ENCODE assay signal across 9 mouse cellular contexts in the genomic region with DNA sequence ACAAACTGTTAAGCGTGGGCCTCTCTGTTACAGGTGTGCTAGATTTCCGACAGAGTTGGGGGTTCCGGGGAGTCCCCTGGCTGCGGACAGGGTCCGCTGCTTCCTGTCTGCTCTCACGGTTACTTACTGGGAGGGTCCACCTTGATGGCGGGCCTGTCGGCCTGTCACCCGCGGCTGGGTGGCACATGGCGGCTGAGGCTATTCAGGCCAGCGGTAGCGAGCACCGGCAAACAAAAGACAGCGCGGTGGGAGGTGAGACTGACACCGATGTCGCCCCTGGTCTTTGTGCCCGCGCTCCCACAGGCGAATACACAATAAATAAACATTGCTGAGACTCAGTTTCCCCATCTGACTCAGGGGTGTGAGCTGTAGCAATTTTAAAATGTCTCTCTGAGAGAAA. TPM values are rescaled to one million over a fixed set of nuclear protein-coding genes. Genes with fewer than 3 reads are reported as not detected.
A peak's percentile ranks its signal among the peaks of the same experiment; 100 is the strongest.
DNase-seq lines count a peak whose midpoint lies in the region; ATAC-seq and TF ChIP-seq lines count a peak whose summit lies in the region.
"Had no signal": no experiment of that assay in that cellular context is flagged by ENCODE, and none has a peak within 500 bp of the region (broad histone marks: within the 10 kb centered on the region; RNA-seq: fewer than 3 reads in every experiment).

No protein-coding gene starts in this region.

- TF ChIP-seq CTCF in intestine, postnatal 0 days (IDR thresholded peaks at IDR 0.05; ENCODE audit: low read depth): no peak

- no peak for ATAC-seq in kidney, embryonic 14.5 days (ENCODE audit: low FRiP score, low TSS enrichment)
- ATAC-seq in embryonic facial prominence, embryonic 12.5 days (ENCODE audit: insufficient number of reproducible peaks, insufficient read depth, low FRiP score, low TSS enrichment): no peak
- no peak for ATAC-seq in intestine, postnatal 0 days
- ATAC-seq in neural tube, embryonic 14.5 days (ENCODE audit: low read depth): peak; percentile 9; the same call in 1 of the 2 replicates

- no peak for DNase-seq in kidney, postnatal 10 days
- DNase-seq in ovary, postnatal 36 days (ENCODE audit: low spot score): no peak
- DNase-seq in layer of hippocampus, postnatal 10 days (ENCODE audit: low spot score in 2 of 2): no peak
- no peak for DNase-seq in lung, adult 18-20 months

- peaks cover 15% of the 10 kb centered on the region; the same call in 1 of the 2 replicates for H3K36me3 ChIP-seq in kidney, embryonic 14.5 days (ENCODE audit: control insufficient read depth, insufficient read depth, low read length)
- peaks cover 33% of the 10 kb centered on the region for H3K36me3 ChIP-seq in embryonic facial prominence, embryonic 12.5 days
- peaks cover 3% of the 10 kb centered on the region; the same call in 1 of the 2 replicates for H3K36me3 ChIP-seq in intestine, postnatal 0 days (ENCODE audit: control insufficient read depth, insufficient read depth)
- peaks cover 22% of the 10 kb centered on the region for H3K36me3 ChIP-seq in neural tube, embryonic 14.5 days (ENCODE audit: control insufficient read depth, insufficient read depth, low read length)

- 3% methylated on average over 21 of the region's 21 CpGs for WGBS in kidney, embryonic 14.5 days
- WGBS in embryonic facial prominence, embryonic 12.5 days: 9% methylated on average over 21 of the region's 21 CpGs
- WGBS in intestine, postnatal 0 days: 26% methylated on average over 21 of the region's 21 CpGs
- 2% methylated on average over 21 of the region's 21 CpGs for WGBS in neural tube, embryonic 14.5 days

- H3K27ac ChIP-seq in kidney, embryonic 14.5 days (ENCODE audit: low read depth, low read length): no peak overlapping the region
- H3K27ac ChIP-seq in embryonic facial prominence, embryonic 12.5 days: no peak overlapping the region
- no peak overlapping the region; the same call in 1 of the 2 replicates for H3K27ac ChIP-seq in intestine, postnatal 0 days (ENCODE audit: low read depth, low read length)
- H3K27ac ChIP-seq in neural tube, embryonic 14.5 days (ENCODE audit: low read depth, low read length): peak overlapping the region; percentile 72

- peak overlapping the region; percentile 50; the same call in 1 of the 2 replicates for H3K9ac ChIP-seq in kidney, embryonic 14.5 days (ENCODE audit: low read depth, low read length)
- H3K9ac ChIP-seq in embryonic facial prominence, embryonic 12.5 days: peak overlapping the region; percentile 59
- no peak overlapping the region for H3K9ac ChIP-seq in intestine, postnatal 0 days (ENCODE audit: low read depth, low read length)
- peak overlapping the region; percentile 63; the same call in 1 of the 2 replicates for H3K9ac ChIP-seq in neural tube, embryonic 14.5 days (replicated peaks; ENCODE audit: low read depth, low read length)

- H3K4me1 ChIP-seq in kidney, embryonic 14.5 days (ENCODE audit: control insufficient read depth, insufficient read depth, low read length): peaks cover 8% of the 10 kb centered on the region; the same call in 1 of the 2 replicates
- peaks cover 14% of the 10 kb centered on the region for H3K4me1 ChIP-seq in embryonic facial prominence, embryonic 12.5 days
- H3K4me1 ChIP-seq in intestine, postnatal 0 days (replicated peaks; ENCODE audit: control insufficient read depth, insufficient read depth, low read length): no peaks in the 10 kb centered on the region
- peaks cover 12% of the 10 kb centered on the region for H3K4me1 ChIP-seq in neural tube, embryonic 14.5 days (ENCODE audit: control insufficient read depth, insufficient read depth, low read length)

- peak overlapping the region; percentile 40 for H3K4me3 ChIP-seq in kidney, embryonic 14.5 days (ENCODE audit: low read length)
- H3K4me3 ChIP-seq in embryonic facial prominence, embryonic 12.5 days: peak overlapping the region; percentile 42
- H3K4me3 ChIP-seq in intestine, postnatal 0 days (ENCODE audit: low read depth, low read length): peak overlapping the region; percentile 42
- H3K4me3 ChIP-seq in neural tube, embryonic 14.5 days (ENCODE audit: low read depth, low read length): peak overlapping the region; percentile 33

- no peaks in the 10 kb centered on the region for H3K9me3 ChIP-seq in kidney, embryonic 14.5 days (ENCODE audit: control insufficient read depth, low read length)
- H3K9me3 ChIP-seq in embryonic facial prominence, embryonic 12.5 days: no peaks in the 10 kb centered on the region
- H3K9me3 ChIP-seq in intestine, postnatal 0 days (ENCODE audit: control insufficient read depth): no peaks in the 10 kb centered on the region
- H3K9me3 ChIP-seq in neural tube, embryonic 14.5 days (ENCODE audit: control insufficient read depth, low read length): no peaks in the 10 kb centered on the region

- H3K27me3 ChIP-seq in kidney, embryonic 14.5 days (ENCODE audit: control insufficient read depth, insufficient read depth, low read length): peaks cover 34% of the 10 kb centered on the region
- H3K27me3 ChIP-seq in embryonic facial prominence, embryonic 12.5 days: peaks cover 38% of the 10 kb centered on the region
- H3K27me3 ChIP-seq in intestine, postnatal 0 days (replicated peaks; ENCODE audit: control insufficient read depth, insufficient read depth, low read length): peaks cover 27% of the 10 kb centered on the region
- H3K27me3 ChIP-seq in neural tube, embryonic 14.5 days (ENCODE audit: control insufficient read depth, insufficient read depth, low read length): no peaks in the 10 kb centered on the region

- H3K4me2 ChIP-seq in kidney, embryonic 14.5 days (replicated peaks; ENCODE audit: low read depth, low read length): peak overlapping the region; percentile 79
- H3K4me2 ChIP-seq in embryonic facial prominence, embryonic 12.5 days (replicated peaks): peak overlapping the region; percentile 72
- H3K4me2 ChIP-seq in intestine, postnatal 0 days (replicated peaks; ENCODE audit: low read depth): peak overlapping the region; percentile 71
- peak overlapping the region; percentile 66 for H3K4me2 ChIP-seq in neural tube, embryonic 14.5 days (ENCODE audit: low read depth, low read length)

RNA-seq across cellular contexts. Expression of gene Efna2, which starts 10.7 kb away (rescaled TPM):
- 15.4 and 17.3 TPM in 2 replicates for polyA plus RNA-seq in kidney, embryonic 14.5 days (2014; fragmentation: Nextera tagmentation; extraction: Ambion mirVana)
- 55.8 and 56.9 TPM in 2 replicates for polyA plus RNA-seq in embryonic facial prominence, embryonic 12.5 days (2016; fragmentation: Nextera tagmentation; extraction: Ambion mirVana)
- polyA plus RNA-seq in intestine, postnatal 0 days (2015; fragmentation: Nextera tagmentation; extraction: Ambion mirVana): 3.5 and 3.8 TPM in 2 replicates
- 24.0 and 25.9 TPM in 2 replicates for polyA plus RNA-seq in neural tube, embryonic 14.5 days (2014; fragmentation: Nextera tagmentation; extraction: Ambion mirVana)
- total RNA-seq in layer of hippocampus, postnatal 10 days (2021): 10 to 100 TPM; 16.8 to 19.8 TPM
- total RNA-seq: common myeloid progenitor, adult 5-6 weeks had no signal

RNA-seq across cellular contexts. Expression of gene 1600002K03Rik, which starts 17.3 kb away (rescaled TPM):
- 10.3 and 12.1 TPM in 2 replicates for polyA plus RNA-seq in kidney, embryonic 14.5 days (2014; fragmentation: Nextera tagmentation; extraction: Ambion mirVana)
- 11.6 and 13.0 TPM in 2 replicates for polyA plus RNA-seq in embryonic facial prominence, embryonic 12.5 days (2016; fragmentation: Nextera tagmentation; extraction: Ambion mirVana)
- 12.7 and 13.9 TPM in 2 replicates for polyA plus RNA-seq in intestine, postnatal 0 days (2015; fragmentation: Nextera tagmentation; extraction: Ambion mirVana)
- polyA plus RNA-seq in neural tube, embryonic 14.5 days (2014; fragmentation: Nextera tagmentation; extraction: Ambion mirVana): 6.4 and 7.8 TPM in 2 replicates
- 1 to 10 TPM; 4.3 to 6.7 TPM for total RNA-seq in layer of hippocampus, postnatal 10 days (2021)

RNA-seq across cellular contexts. Expression of gene Cirbp, which starts 24.2 kb away (rescaled TPM):
- polyA plus RNA-seq in kidney, embryonic 14.5 days (2014; fragmentation: Nextera tagmentation; extraction: Ambion mirVana): 80.0 and 104 TPM in 2 replicates
- polyA plus RNA-seq in embryonic facial prominence, embryonic 12.5 days (2016; fragmentation: Nextera tagmentation; extraction: Ambion mirVana): 151 and 159 TPM in 2 replicates
- 222 and 228 TPM in 2 replicates for polyA plus RNA-seq in intestine, postnatal 0 days (2015; fragmentation: Nextera tagmentation; extraction: Ambion mirVana)
- polyA plus RNA-seq in neural tube, embryonic 14.5 days (2014; fragmentation: Nextera tagmentation; extraction: Ambion mirVana): 249 and 286 TPM in 2 replicates
- 100 to 1,000 TPM; 154 to 175 TPM for total RNA-seq in layer of hippocampus, postnatal 10 days (2021)

RNA-seq across cellular contexts. Expression of gene Mum1, which starts 36.2 kb away (rescaled TPM):
- 64.4 and 65.1 TPM in 2 replicates for polyA plus RNA-seq in kidney, embryonic 14.5 days (2014; fragmentation: Nextera tagmentation; extraction: Ambion mirVana)
- 85.1 and 93.4 TPM in 2 replicates for polyA plus RNA-seq in embryonic facial prominence, embryonic 12.5 days (2016; fragmentation: Nextera tagmentation; extraction: Ambion mirVana)
- polyA plus RNA-seq in intestine, postnatal 0 days (2015; fragmentation: Nextera tagmentation; extraction: Ambion mirVana): 21.9 and 22.5 TPM in 2 replicates
- 35.0 and 37.4 TPM in 2 replicates for polyA plus RNA-seq in neural tube, embryonic 14.5 days (2014; fragmentation: Nextera tagmentation; extraction: Ambion mirVana)
- total RNA-seq in layer of hippocampus, postnatal 10 days (2021): 10 to 100 TPM; 40.3 to 46.6 TPM

RNA-seq across cellular contexts. Expression of gene Midn, which starts 41.9 kb away (rescaled TPM):
- polyA plus RNA-seq in kidney, embryonic 14.5 days (2014; fragmentation: Nextera tagmentation; extraction: Ambion mirVana): 42.3 and 46.2 TPM in 2 replicates
- 33.4 and 35.1 TPM in 2 replicates for polyA plus RNA-seq in embryonic facial prominence, embryonic 12.5 days (2016; fragmentation: Nextera tagmentation; extraction: Ambion mirVana)
- 18.1 and 19.5 TPM in 2 replicates for polyA plus RNA-seq in intestine, postnatal 0 days (2015; fragmentation: Nextera tagmentation; extraction: Ambion mirVana)
- polyA plus RNA-seq in neural tube, embryonic 14.5 days (2014; fragmentation: Nextera tagmentation; extraction: Ambion mirVana): 38.8 and 39.8 TPM in 2 replicates
- 100 to 1,000 TPM; 112 to 128 TPM for total RNA-seq in layer of hippocampus, postnatal 10 days (2021)
